Mouse (Mus musculus): ENCODE data around the gene Flna. TPM values are rescaled to one million over a fixed set of nuclear protein-coding genes. Genes with fewer than 3 reads are reported as not detected.

The Flna gene
- polyA plus RNA-seq, 1 experiment from 2014 or later: 88.1 TPM

Small RNAs within 50 kb of the gene (microRNA-seq; reads per million reads assigned to microRNA genes)
- not detected for gene Mir7091

Other genes with a start within 250 kb of the Flna start
- 22.9 and 23.7 TPM in 2 replicates for gene Irak1, start 225.9 kb downstream of the Flna start, polyA plus RNA-seq (2014; fragmentation: Nextera tagmentation; extraction: Ambion mirVana)
- not detected in 2 replicates for gene Opn1mw, start 122.4 kb downstream of the Flna start, polyA plus RNA-seq (2014; fragmentation: Nextera tagmentation; extraction: Ambion mirVana)
- 12.6 and 14.2 TPM in 2 replicates for gene Mecp2, start 114.5 kb downstream of the Flna start, polyA plus RNA-seq (2014; fragmentation: Nextera tagmentation; extraction: Ambion mirVana)
- not detected in 2 replicates for gene Tex28, start 82.0 kb downstream of the Flna start, polyA plus RNA-seq (2014; fragmentation: Nextera tagmentation; extraction: Ambion mirVana)
- 0.11 TPM in 1 of 2 replicates, not detected in the other for gene Tktl1, start 72.6 kb downstream of the Flna start, polyA plus RNA-seq (2014; fragmentation: Nextera tagmentation; extraction: Ambion mirVana)
- gene Emd, start 4.9 kb upstream of the Flna start, polyA plus RNA-seq (2014; fragmentation: Nextera tagmentation; extraction: Ambion mirVana): 26.1 and 37.9 TPM in 2 replicates
- 528 and 677 TPM in 2 replicates for gene Rpl10, start 21.0 kb upstream of the Flna start, polyA plus RNA-seq (2014; fragmentation: Nextera tagmentation; extraction: Ambion mirVana)
- 60.2 and 65.0 TPM in 2 replicates for gene Taz, start 32.1 kb upstream of the Flna start, polyA plus RNA-seq (2014; fragmentation: Nextera tagmentation; extraction: Ambion mirVana)
- gene Dnase1l1, start 32.5 kb upstream of the Flna start, polyA plus RNA-seq (2014; fragmentation: Nextera tagmentation; extraction: Ambion mirVana): 2.9 and 3.1 TPM in 2 replicates
- 168 and 185 TPM in 2 replicates for gene Atp6ap1, start 47.3 kb upstream of the Flna start, polyA plus RNA-seq (2014; fragmentation: Nextera tagmentation; extraction: Ambion mirVana)
- gene Gdi1, start 55.2 kb upstream of the Flna start, polyA plus RNA-seq (2014; fragmentation: Nextera tagmentation; extraction: Ambion mirVana): 614 and 712 TPM in 2 replicates
- gene Fam50a, start 63.2 kb upstream of the Flna start, polyA plus RNA-seq (2014; fragmentation: Nextera tagmentation; extraction: Ambion mirVana): 42.6 and 54.4 TPM in 2 replicates
- gene Plxna3, start 79.2 kb upstream of the Flna start, polyA plus RNA-seq (2014; fragmentation: Nextera tagmentation; extraction: Ambion mirVana): 36.4 and 47.5 TPM in 2 replicates
- 90.8 and 109 TPM in 2 replicates for gene Lage3, start 103.8 kb upstream of the Flna start, polyA plus RNA-seq (2014; fragmentation: Nextera tagmentation; extraction: Ambion mirVana)
- gene Ubl4a, start 123.4 kb upstream of the Flna start, polyA plus RNA-seq (2014; fragmentation: Nextera tagmentation; extraction: Ambion mirVana): 77.7 and 81.5 TPM in 2 replicates
- gene Slc10a3, start 123.5 kb upstream of the Flna start, polyA plus RNA-seq (2014; fragmentation: Nextera tagmentation; extraction: Ambion mirVana): 6.8 and 7.8 TPM in 2 replicates
- 29.8 and 35.2 TPM in 2 replicates for gene Fam3a, start 143.5 kb upstream of the Flna start, polyA plus RNA-seq (2014; fragmentation: Nextera tagmentation; extraction: Ambion mirVana)
- 22.9 and 23.4 TPM in 2 replicates for gene Ikbkg, start 143.5 kb upstream of the Flna start, polyA plus RNA-seq (2014; fragmentation: Nextera tagmentation; extraction: Ambion mirVana)
- gene G6pdx, start 179.4 kb upstream of the Flna start, polyA plus RNA-seq (2014; fragmentation: Nextera tagmentation; extraction: Ambion mirVana): 67.9 and 68.4 TPM in 2 replicates
- gene Gm6880, start 231.6 kb upstream of the Flna start, polyA plus RNA-seq (2014; fragmentation: Nextera tagmentation; extraction: Ambion mirVana): not detected in 2 replicates